Mouse (Mus musculus) olfactory bulb, adult 2 months (tissue): ENCODE measurements around the gene Kazn.

Experiments
- CTCF ChIP-seq: fragments of 200-500 bp; IDR thresholded peaks from 2 replicates; pipeline ENCODE4 v1.5.1; 2012; ENCODE audit warnings: low read depth, mild to moderate bottlenecking, low read length, moderate library complexity; ENCODE audit not compliant: insufficient read depth
- POLR2A ChIP-seq: fragments of 200-500 bp; IDR thresholded peaks from 2 replicates; pipeline ENCODE4 v1.6.1; 2012; ENCODE audit warnings: mild to moderate bottlenecking, low read depth, low read length, moderate library complexity; ENCODE audit not compliant: insufficient read depth

DNA sequence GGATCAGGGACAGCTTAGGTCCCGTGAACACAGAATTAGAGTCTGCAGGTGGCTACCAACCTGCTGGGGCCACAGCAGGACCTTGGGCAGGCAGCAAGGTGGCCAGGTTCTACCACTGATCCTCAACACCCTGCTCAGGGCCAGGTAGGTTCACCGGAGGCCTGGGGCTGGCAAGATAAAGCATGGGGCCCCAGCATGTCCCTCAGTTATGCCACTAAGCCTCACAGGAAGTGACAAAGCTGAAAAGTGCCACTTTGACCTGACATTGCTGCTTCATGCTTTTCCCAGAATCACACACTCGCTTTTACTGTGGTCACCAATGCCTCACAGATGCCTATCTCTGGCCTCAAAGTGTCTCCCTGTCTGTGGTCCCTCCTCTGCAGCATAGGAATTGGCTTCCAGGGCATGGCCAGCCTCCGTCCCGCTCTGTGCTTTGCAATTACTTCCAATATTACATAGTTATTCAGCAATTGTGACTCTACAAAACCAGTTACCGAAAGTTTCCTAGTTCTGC is 111.9 kb downstream of the Kazn start:
- TF ChIP-seq POLR2A: no peak
- no peak for TF ChIP-seq CTCF
